Mouse (Mus musculus): Measurements from ENCODE around the gene Lgalsl.

GRCm38 (mm10) chr11:20794196-20794912, 36.5 kb downstream of the Lgalsl start:
- TF ChIP-seq POLR2A (IDR thresholded peaks at IDR 0.05; ENCODE audit: control insufficient read depth in 1 of 2, insufficient read depth in 1 of 2, low read depth in 1 of 2, low read length in 2 of 2, poor library complexity in 1 of 2) (no peak), SIN3A (IDR thresholded peaks at IDR 0.05; ENCODE audit: low read length) (no peak), MAX (IDR thresholded peaks at IDR 0.05; ENCODE audit: low read length) (no peak), CTCF (IDR thresholded peaks at IDR 0.05 in 2 of 3, conservative IDR thresholded peaks at IDR 0.05 in 1 of 3; ENCODE audit: control insufficient read depth in 1 of 3, insufficient read depth in 1 of 3, low read depth in 2 of 3, low read length in 3 of 3, poor library complexity in 1 of 3, severe bottlenecking in 1 of 3) (peak; percentile 82 to 95 (median 93); a peak in 5 of 6 replicates), MAZ (IDR thresholded peaks at IDR 0.05; ENCODE audit: low read depth, low read length) (no peak)

Measured in MEL (cell line).